Mouse (Mus musculus): Measurements from ENCODE around the gene Tarsl2. TPM values are rescaled to one million over a fixed set of nuclear protein-coding genes. Genes with fewer than 3 reads are reported as not detected.
A peak's percentile ranks its signal among the peaks of the same experiment; 100 is the strongest.

Gene Tarsl2
- polyA plus RNA-seq, 1 experiment from 2014 or later, result 11.6 TPM

- Histone ChIP-seq H3K27ac (replicated peaks) (no peak overlapping the region), H3K9me3 (no peaks in the 10 kb centered on the region), H3K4me1 (0 out of 2 replicates have a peak, but pooled peaks cover 2% of the 10 kb centered on the region), H3K4me3 (no peak overlapping the region), H3K4me2 (replicated peaks) (no peak overlapping the region), H3K27me3 (peaks cover 4% of the 10 kb centered on the region; the same call in 1 of the 2 replicates), H3K9ac (replicated peaks) (no peak overlapping the region), H3K36me3 (peaks cover 58% of the 10 kb centered on the region)
- ATAC-seq (ENCODE audit: low FRiP score, low read depth), result no peak
- WGBS, result 94% methylated on average over 7 of the region's 7 CpGs
Observed at GRCm38 (mm10) chr7:65702076-65702475, 57.4 kb downstream of the Tarsl2 start.

GRCm38 (mm10) chr7:65704818-65705242 lies 60.1 kb downstream of the Tarsl2 start:
- H3K27me3 ChIP-seq, result peaks cover 4% of the 10 kb centered on the region; the same call in 1 of the 2 replicates
- H3K4me1 ChIP-seq, result 0 out of 2 replicates have a peak, but pooled peaks cover 2% of the 10 kb centered on the region
- no peak overlapping the region for H3K4me3 ChIP-seq
- H3K9ac ChIP-seq (replicated peaks), result no peak overlapping the region
- H3K36me3 ChIP-seq, result peaks cover 32% of the 10 kb centered on the region
- ATAC-seq (ENCODE audit: low FRiP score, low read depth), result no peak
- no peak overlapping the region for H3K27ac ChIP-seq (replicated peaks)
- WGBS, result 16% methylated on average over 10 of the region's 10 CpGs
- peak overlapping the region; percentile 38 for H3K4me2 ChIP-seq (replicated peaks)
- H3K9me3 ChIP-seq, result no peaks in the 10 kb centered on the region

GRCm38 (mm10) chr7:65708506-65708905 lies 63.8 kb downstream of the Tarsl2 start:
- no peak overlapping the region for H3K27ac ChIP-seq (replicated peaks)
- H3K9me3 ChIP-seq, result no peaks in the 10 kb centered on the region
- H3K4me2 ChIP-seq (replicated peaks), result no peak overlapping the region
- ATAC-seq (ENCODE audit: low FRiP score, low read depth), result no peak
- peaks cover 4% of the 10 kb centered on the region; the same call in 1 of the 2 replicates for H3K27me3 ChIP-seq
- H3K4me3 ChIP-seq, result no peak overlapping the region
- no peak overlapping the region for H3K9ac ChIP-seq (replicated peaks)
- no peaks in the 10 kb centered on the region for H3K36me3 ChIP-seq
- WGBS, result 90% methylated on average over 1 of the region's 1 CpGs
- H3K4me1 ChIP-seq, result 0 out of 2 replicates have a peak, but pooled peaks cover 2% of the 10 kb centered on the region

GRCm38 (mm10) chr7:65710301-65710700 lies 65.6 kb downstream of the Tarsl2 start:
- WGBS, result 76% methylated on average over 3 of the region's 3 CpGs
- no peak overlapping the region for H3K4me2 ChIP-seq (replicated peaks)
- H3K36me3 ChIP-seq, result no peaks in the 10 kb centered on the region

GRCm38 (mm10) chr7:65713782-65714181 lies 69.1 kb downstream of the Tarsl2 start:
- 70% methylated on average over 5 of the region's 5 CpGs for WGBS
- H3K4me2 ChIP-seq (replicated peaks), result no peak overlapping the region
- no peak overlapping the region for H3K27ac ChIP-seq (replicated peaks)
- H3K4me3 ChIP-seq, result no peak overlapping the region
- no peak for ATAC-seq (ENCODE audit: low FRiP score, low read depth)
- H3K9me3 ChIP-seq, result no peaks in the 10 kb centered on the region
- H3K9ac ChIP-seq (replicated peaks), result no peak overlapping the region
- H3K4me1 ChIP-seq, result no peaks in the 10 kb centered on the region
- no peaks in the 10 kb centered on the region for H3K36me3 ChIP-seq
- no peaks in the 10 kb centered on the region for H3K27me3 ChIP-seq

More at GRCm38 (mm10) chr7:65710301-65710700, 65.6 kb downstream of the Tarsl2 start:
- Histone ChIP-seq H3K4me1 (no peaks in the 10 kb centered on the region), H3K9ac (replicated peaks) (no peak overlapping the region), H3K9me3 (no peaks in the 10 kb centered on the region), H3K27ac (replicated peaks) (no peak overlapping the region), H3K27me3 (peaks cover 4% of the 10 kb centered on the region; the same call in 1 of the 2 replicates), H3K4me3 (no peak overlapping the region)
- no peak for ATAC-seq (ENCODE audit: low FRiP score, low read depth)

- H3K9me3 ChIP-seq, result no peaks in the 10 kb centered on the region
- no peaks in the 10 kb centered on the region for H3K36me3 ChIP-seq
- H3K4me3 ChIP-seq, result no peak overlapping the region
- 90% methylated on average over 4 of the region's 4 CpGs for WGBS
- no peak overlapping the region for H3K27ac ChIP-seq (replicated peaks)
- no peak for ATAC-seq (ENCODE audit: low FRiP score, low read depth)
- no peaks in the 10 kb centered on the region for H3K4me1 ChIP-seq
- no peaks in the 10 kb centered on the region for H3K27me3 ChIP-seq
- no peak overlapping the region for H3K4me2 ChIP-seq (replicated peaks)
- no peak overlapping the region for H3K9ac ChIP-seq (replicated peaks)
Observed at GRCm38 (mm10) chr7:65714304-65714703, 69.6 kb downstream of the Tarsl2 start.

- H3K9me3 ChIP-seq, result no peaks in the 10 kb centered on the region
- H3K4me3 ChIP-seq, result no peak overlapping the region
- H3K36me3 ChIP-seq, result no peaks in the 10 kb centered on the region
- no peak overlapping the region for H3K27ac ChIP-seq (replicated peaks)
- no peak overlapping the region for H3K4me2 ChIP-seq (replicated peaks)
- WGBS, result 81% methylated on average over 2 of the region's 2 CpGs
- no peak overlapping the region for H3K9ac ChIP-seq (replicated peaks)
- no peaks in the 10 kb centered on the region for H3K4me1 ChIP-seq
- 0 out of 2 replicates have a peak, but pooled peaks cover 3% of the 10 kb centered on the region for H3K27me3 ChIP-seq
- no peak for ATAC-seq (ENCODE audit: low FRiP score, low read depth)
Observed at GRCm38 (mm10) chr7:65734024-65734423, 89.3 kb downstream of the Tarsl2 start.

GRCm38 (mm10) chr7:65735261-65735660 lies 90.6 kb downstream of the Tarsl2 start:
- Histone ChIP-seq H3K4me3 (no peak overlapping the region), H3K4me1 (no peaks in the 10 kb centered on the region), H3K9me3 (no peaks in the 10 kb centered on the region), H3K36me3 (no peaks in the 10 kb centered on the region), H3K4me2 (replicated peaks) (no peak overlapping the region), H3K27ac (replicated peaks) (no peak overlapping the region), H3K27me3 (0 out of 2 replicates have a peak, but pooled peaks cover 3% of the 10 kb centered on the region), H3K9ac (replicated peaks) (no peak overlapping the region)
- 86% methylated on average over 3 of the region's 3 CpGs for WGBS
- ATAC-seq (ENCODE audit: low FRiP score, low read depth), result no peak

- H3K27ac ChIP-seq (replicated peaks), result no peak overlapping the region
- no peaks in the 10 kb centered on the region for H3K36me3 ChIP-seq
- H3K4me3 ChIP-seq, result no peak overlapping the region
- no peak overlapping the region for H3K4me2 ChIP-seq (replicated peaks)
- 0 out of 2 replicates have a peak, but pooled peaks cover 3% of the 10 kb centered on the region for H3K27me3 ChIP-seq
- no peak overlapping the region for H3K9ac ChIP-seq (replicated peaks)
- 86% methylated on average over 12 of the region's 12 CpGs for WGBS
- ATAC-seq (ENCODE audit: low FRiP score, low read depth), result no peak
- H3K9me3 ChIP-seq, result no peaks in the 10 kb centered on the region
- no peaks in the 10 kb centered on the region for H3K4me1 ChIP-seq
Observed at GRCm38 (mm10) chr7:65737286-65738040, 92.8 kb downstream of the Tarsl2 start.

Other genes starting within 250 kb of the Tarsl2 start
- 33.2 and 33.9 TPM in 2 replicates for gene Tjp1, start 117.1 kb upstream of the Tarsl2 start, polyA plus RNA-seq (2016; fragmentation: Nextera tagmentation; extraction: Ambion mirVana)
- gene Tm2d3, start 46.3 kb downstream of the Tarsl2 start, polyA plus RNA-seq (2016; fragmentation: Nextera tagmentation; extraction: Ambion mirVana), result 67.0 and 71.1 TPM in 2 replicates
- gene Pcsk6, start 216.8 kb downstream of the Tarsl2 start, polyA plus RNA-seq (2016; fragmentation: Nextera tagmentation; extraction: Ambion mirVana), result 0.69 and 0.98 TPM in 2 replicates